Comparison of ENCODE assay signal across 12 mouse cellular contexts in the genomic region with DNA sequence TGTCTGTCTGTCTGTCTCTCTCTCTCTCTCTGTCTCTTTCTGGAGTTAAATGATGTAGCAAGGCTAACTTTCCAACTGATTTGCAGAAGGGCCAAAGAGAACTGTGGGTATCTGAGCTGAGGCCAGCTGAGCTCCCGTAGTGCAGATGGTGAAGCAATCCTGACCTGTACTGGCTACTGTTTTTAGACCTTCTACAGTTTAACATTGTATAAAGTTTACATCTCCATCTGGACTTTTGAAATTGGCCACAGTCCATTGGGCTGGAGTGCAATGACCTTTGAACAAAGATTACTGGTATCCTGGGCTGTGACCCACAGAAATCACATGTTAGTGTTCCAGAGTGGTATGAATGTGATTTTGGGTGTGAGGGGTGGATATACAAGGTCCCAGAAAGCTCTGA.
DNase-seq lines count a peak whose midpoint lies in the region; ATAC-seq and TF ChIP-seq lines count a peak whose summit lies in the region.
"Had no signal": no experiment of that assay in that cellular context is flagged by ENCODE, and none has a peak within 500 bp of the region (broad histone marks: within the 10 kb centered on the region; RNA-seq: fewer than 3 reads in every experiment).

No protein-coding gene starts in this region.

- no peaks in the 10 kb centered on the region for H3K27me3 ChIP-seq in liver, adult 2 months (ENCODE audit: control insufficient read depth, insufficient read depth, low read length)
- no peaks in the 10 kb centered on the region for H3K27me3 ChIP-seq in liver, embryonic 15.5 days
- no peaks in the 10 kb centered on the region for H3K27me3 ChIP-seq in stomach, postnatal 0 days (ENCODE audit: control insufficient read depth, insufficient read depth, low read length)
- H3K27me3 ChIP-seq: limb, embryonic 13.5 days had no signal

- no peak overlapping the region for H3K4me3 ChIP-seq in liver, adult 2 months (ENCODE audit: insufficient read depth, low read depth, low read length)
- no peak overlapping the region for H3K4me3 ChIP-seq in brown adipose tissue, adult 24 weeks (ENCODE audit: insufficient read depth, low read depth, low read length)
- H3K4me3 ChIP-seq in liver, embryonic 15.5 days (replicated peaks): no peak overlapping the region
- no peak overlapping the region for H3K4me3 ChIP-seq in stomach, postnatal 0 days (ENCODE audit: low read depth, low read length)
- H3K4me3 ChIP-seq: limb, embryonic 13.5 days; megakaryocyte, embryonic 14.5 days had no signal

- H3K9me3 ChIP-seq in liver, embryonic 15.5 days (replicated peaks): no peaks in the 10 kb centered on the region
- H3K9me3 ChIP-seq in stomach, postnatal 0 days (ENCODE audit: control insufficient read depth, low read length): no peaks in the 10 kb centered on the region
- H3K9me3 ChIP-seq: limb, embryonic 13.5 days had no signal

- peak; percentile 66 for ATAC-seq in liver, embryonic 15.5 days (ENCODE audit: insufficient read depth)
- no peak for ATAC-seq in stomach, postnatal 0 days (ENCODE audit: low FRiP score, low TSS enrichment)

- TF ChIP-seq CTCF in liver, adult 2 months (IDR thresholded peaks at IDR 0.05; ENCODE audit: low read depth, low read length): no peak
- TF ChIP-seq CTCF in stomach, postnatal 0 days (IDR thresholded peaks at IDR 0.05; ENCODE audit: low read depth): no peak

- intact Hi-C loops in left cerebral cortex, postnatal 25 days (cut with DNase I): no loop called here

- H3K79me2 ChIP-seq in liver, adult 2 months (ENCODE audit: control insufficient read depth, insufficient read depth, low read length): no peaks in the 10 kb centered on the region; the same call in 1 of the 2 replicates

- TF ChIP-seq POLR2A in liver, adult 2 months (IDR thresholded peaks at IDR 0.05; ENCODE audit: extremely low read depth, insufficient read depth, low read length): no peak

- H3K4me2 ChIP-seq in liver, embryonic 15.5 days: no peak overlapping the region
- H3K4me2 ChIP-seq in stomach, postnatal 0 days (replicated peaks; ENCODE audit: low read depth): no peak overlapping the region
- H3K4me2 ChIP-seq: limb, embryonic 13.5 days had no signal

- DNase-seq in adrenal gland, postnatal 10 days: peak; percentile 40
- DNase-seq in adrenal gland, adult 8-10 months: no peak
- DNase-seq in liver, adult 2 months (ENCODE audit: extremely low read depth, low read depth, low spot score): peak; percentile 88
- no peak for DNase-seq in liver
- no peak for DNase-seq in left cerebral cortex, postnatal 25 days (ENCODE audit: low spot score in 2 of 2)
- no peak for DNase-seq in stomach, postnatal 0 days (ENCODE audit: low spot score)
- DNase-seq: cerebellum, adult 11-12 months; retina, postnatal 1 day had no signal

- H3K27ac ChIP-seq in liver, adult 2 months (replicated peaks; ENCODE audit: insufficient read depth, low read depth, low read length): no peak overlapping the region
- H3K27ac ChIP-seq in brown adipose tissue, adult 24 weeks (replicated peaks; ENCODE audit: low read depth, low read length): peak overlapping the region; percentile 87
- no peak overlapping the region for H3K27ac ChIP-seq in liver, embryonic 15.5 days (replicated peaks)
- H3K27ac ChIP-seq in stomach, postnatal 0 days (replicated peaks): no peak overlapping the region
- H3K27ac ChIP-seq: limb, embryonic 13.5 days had no signal

- WGBS in liver, adult 2 months: 20% methylated on average over 1 of the region's 1 CpGs
- 49% methylated on average over 1 of the region's 1 CpGs for WGBS in liver, embryonic 15.5 days (ENCODE audit: insufficient replicate concordance)
- WGBS in stomach, postnatal 0 days: 59% methylated on average over 1 of the region's 1 CpGs

- H3K9ac ChIP-seq in liver, adult 2 months (ENCODE audit: low read depth, low read length): no peak overlapping the region
- H3K9ac ChIP-seq in liver, embryonic 15.5 days: no peak overlapping the region
- H3K9ac ChIP-seq in stomach, postnatal 0 days (ENCODE audit: low read length): no peak overlapping the region
- H3K9ac ChIP-seq: limb, embryonic 13.5 days had no signal

- H3K36me3 ChIP-seq in liver, adult 2 months (ENCODE audit: control insufficient read depth, insufficient read depth, low read length): no peaks in the 10 kb centered on the region
- H3K36me3 ChIP-seq in liver, embryonic 15.5 days (replicated peaks): no peaks in the 10 kb centered on the region
- no peaks in the 10 kb centered on the region for H3K36me3 ChIP-seq in stomach, postnatal 0 days (ENCODE audit: control insufficient read depth, insufficient read depth, low read length)
- H3K36me3 ChIP-seq: limb, embryonic 13.5 days had no signal

- no peak for TF ChIP-seq EP300 in stomach, postnatal 0 days (optimal IDR thresholded peaks at IDR 0.05)

- peaks cover 6% of the 10 kb centered on the region for H3K4me1 ChIP-seq in liver, adult 2 months (ENCODE audit: control insufficient read depth, insufficient read depth, low read length)
- peaks cover 4% of the 10 kb centered on the region for H3K4me1 ChIP-seq in brown adipose tissue, adult 24 weeks (ENCODE audit: control insufficient read depth, insufficient read depth, insufficient read length, low read length)
- H3K4me1 ChIP-seq in liver, embryonic 15.5 days (replicated peaks): no peaks in the 10 kb centered on the region
- no peaks in the 10 kb centered on the region for H3K4me1 ChIP-seq in stomach, postnatal 0 days (replicated peaks; ENCODE audit: control insufficient read depth, insufficient read depth)
- H3K4me1 ChIP-seq: megakaryocyte, embryonic 14.5 days had no signal

Comparison
In these comparisons a context has a peak if more than half of its experiments do, and no peak if none do; other contexts are left out.
1. DNase-seq: peak in adrenal gland, postnatal 10 days (single experiment) and liver, adult 2 months (single experiment); none in adrenal gland, adult 8-10 months (single experiment), liver (single experiment), left cerebral cortex, postnatal 25 days (0 of 2) and stomach, postnatal 0 days (single experiment).